Mouse (Mus musculus): ENCODE measurements around the gene Pnpla1.
"Not testable (repeated sequence)": the region's sequence is repeated elsewhere in the genome, so short reads cannot be mapped to it uniquely, and the experiment has no call there.

The Pnpla1 gene

DNA sequence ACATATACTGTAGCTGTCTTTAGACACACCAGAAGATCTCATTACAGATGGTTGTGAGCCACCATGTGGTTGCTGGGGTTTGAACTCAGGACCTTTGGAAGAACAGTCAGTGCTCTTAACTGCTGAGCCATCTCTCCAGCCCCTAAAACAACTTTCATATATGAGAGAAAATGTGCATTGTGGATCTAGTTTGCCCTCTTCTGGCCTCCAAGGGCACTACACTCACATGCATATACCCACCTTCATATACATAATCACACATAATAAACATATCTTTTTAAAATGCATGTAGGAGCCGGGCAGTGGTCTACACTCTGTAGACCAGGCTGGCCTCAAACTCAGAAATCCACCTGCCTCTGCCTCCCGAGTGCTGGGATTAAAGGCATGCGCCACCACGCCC lies 16.3 kb upstream of the Pnpla1 start:
- not testable (repeated sequence) for DNase-seq (ENCODE audit: low read depth, low spot score)

DNA sequence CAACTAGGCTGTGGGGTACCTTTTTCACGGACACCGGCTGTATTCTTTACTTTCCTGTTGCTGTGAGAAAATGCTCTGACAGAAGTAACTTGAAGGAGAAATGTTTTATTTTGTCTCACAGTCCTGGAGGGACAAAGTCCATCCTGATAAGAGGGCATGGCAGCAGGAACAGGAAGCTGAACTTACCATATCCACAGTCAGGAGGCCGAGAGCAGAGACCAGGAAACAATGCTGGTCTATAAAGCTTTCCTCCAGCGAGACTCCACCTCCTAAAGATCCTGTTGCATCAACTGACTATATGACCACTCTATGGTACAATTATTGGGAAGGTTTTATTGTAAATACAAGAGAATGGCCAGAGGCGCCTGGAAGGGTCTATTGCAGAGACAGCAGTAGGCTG lies 14.5 kb upstream of the Pnpla1 start:
- DNase-seq (ENCODE audit: low read depth, low spot score), result no peak

- DNase-seq (ENCODE audit: low read depth, low spot score), result no peak
Observed at GRCm38 (mm10) chr17:28846974-28847617, 11.1 kb upstream of the Pnpla1 start.

DNA sequence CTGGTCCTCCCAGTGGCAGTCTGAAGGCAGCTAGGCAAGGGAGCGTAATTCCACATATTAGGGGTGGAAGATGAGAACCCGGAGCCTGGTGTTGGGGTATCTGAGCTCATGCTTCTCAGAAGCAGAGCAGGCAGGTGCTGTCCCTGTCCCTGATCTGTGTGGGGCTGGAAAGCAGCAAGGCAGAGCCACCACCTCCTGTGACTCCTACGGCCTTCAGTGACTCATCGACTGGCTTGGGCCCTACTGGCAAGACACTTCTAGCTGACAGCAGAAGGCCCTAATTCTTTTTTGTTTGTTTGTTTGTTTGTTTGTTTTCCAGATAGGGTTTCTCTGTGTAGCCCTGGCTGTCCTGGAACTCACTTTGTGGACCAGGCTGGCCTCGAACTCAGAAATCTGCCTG lies 7.7 kb upstream of the Pnpla1 start:
- DNase-seq (ENCODE audit: low read depth, low spot score), result no peak

DNA sequence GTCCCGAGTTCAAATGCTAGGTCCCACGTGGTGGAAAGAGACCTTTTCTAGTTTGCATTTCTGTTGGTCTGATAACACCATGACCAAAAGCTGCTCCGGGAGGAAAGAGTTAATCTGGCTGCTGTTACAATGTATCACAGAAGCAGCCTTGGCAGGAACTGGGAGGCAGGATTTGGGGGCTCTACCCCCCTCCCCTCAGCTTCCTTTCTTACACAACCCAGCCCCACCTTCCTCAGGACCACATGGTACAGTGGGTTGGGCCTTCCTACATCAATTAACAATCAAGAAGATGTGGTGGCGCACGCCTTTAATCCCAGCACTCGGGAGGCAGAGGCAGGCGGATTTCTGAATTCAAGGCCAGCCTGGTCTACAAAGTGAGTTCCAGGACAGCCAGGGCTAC lies 3.8 kb upstream of the Pnpla1 start:
- no peak for DNase-seq (ENCODE audit: low read depth, low spot score)

DNA sequence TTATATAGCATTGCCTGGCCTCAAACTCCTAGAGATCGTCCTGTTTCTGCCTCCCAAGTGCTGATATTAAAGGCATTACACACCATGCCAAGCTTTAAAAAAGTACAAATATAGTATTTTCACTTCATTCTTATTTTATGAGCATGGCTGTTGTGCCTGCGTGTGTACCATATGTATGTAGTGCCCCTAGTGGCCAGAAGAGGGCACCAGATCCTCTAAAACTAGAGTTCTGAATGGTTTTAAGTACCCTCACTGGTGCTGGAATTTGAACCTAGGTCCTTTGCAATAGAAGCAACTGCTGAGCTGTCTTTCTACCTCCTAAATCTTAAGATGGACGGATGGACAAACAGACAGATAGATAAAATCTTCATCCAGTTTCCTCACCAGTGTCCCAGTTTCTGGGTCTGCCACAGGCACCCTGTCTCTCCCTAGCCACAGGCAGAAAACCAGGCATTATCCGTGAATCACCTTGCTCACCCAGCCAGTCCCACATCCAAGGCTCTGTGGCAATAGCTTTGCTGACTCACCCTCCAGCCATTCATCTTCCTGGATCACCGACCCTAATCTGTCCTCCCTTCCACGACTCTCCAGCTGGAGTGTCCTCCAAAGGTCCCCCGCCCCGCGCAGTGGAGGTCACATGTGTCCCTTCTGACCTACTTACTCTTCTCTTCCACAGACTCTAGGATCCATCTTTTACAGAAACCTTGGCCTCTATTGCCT lies 2.9 kb upstream of the Pnpla1 start:
- DNase-seq (ENCODE audit: low read depth, low spot score), result peak; percentile 83

GRCm38 (mm10) chr17:28856030-28856429 lies 2.2 kb upstream of the Pnpla1 start:
- DNase-seq (ENCODE audit: low read depth, low spot score), result no peak

- peak; percentile 37 for DNase-seq (ENCODE audit: low read depth, low spot score)
Observed at GRCm38 (mm10) chr17:28863926-28864325, 5.7 kb downstream of the Pnpla1 start.

DNA sequence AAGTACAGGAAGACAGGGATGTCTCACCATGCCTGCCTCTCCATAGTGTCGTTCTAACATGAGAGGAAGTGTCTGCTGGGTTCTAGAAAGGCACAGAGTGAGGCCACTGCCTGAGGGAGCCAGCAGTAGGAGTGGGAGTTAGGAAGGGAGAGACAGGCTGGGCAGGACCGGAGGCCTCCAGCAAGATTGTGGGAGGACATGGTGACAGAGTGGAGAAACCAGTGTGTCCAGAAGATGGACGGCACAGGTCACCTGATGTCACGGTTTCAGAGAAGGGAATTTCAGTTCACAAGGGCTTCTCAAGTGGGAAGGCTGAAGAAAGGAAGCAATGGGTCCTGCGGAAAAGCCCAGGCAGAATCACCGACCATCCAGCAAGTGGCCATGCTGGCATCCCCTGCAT lies 6.3 kb downstream of the Pnpla1 start:
- DNase-seq (ENCODE audit: low read depth, low spot score), result no peak

DNA sequence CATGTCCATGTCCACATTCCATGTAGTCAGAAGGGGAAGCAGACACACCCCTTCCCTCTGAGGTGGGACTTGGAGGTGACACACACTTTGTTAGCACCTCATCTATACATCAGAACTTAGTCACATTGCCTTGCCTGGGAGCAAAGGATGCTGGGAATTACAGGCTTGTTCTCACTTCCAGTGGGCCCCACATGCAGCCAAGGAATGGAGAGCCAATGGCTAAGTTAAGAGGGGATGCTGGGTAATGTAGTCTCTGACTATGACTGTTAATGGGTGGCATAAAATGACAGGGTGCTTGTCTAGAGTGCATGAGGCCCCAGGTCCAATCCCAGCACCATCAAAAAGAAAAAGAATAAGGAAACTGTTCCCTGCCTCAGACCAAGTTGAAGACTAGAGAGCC lies 8.7 kb downstream of the Pnpla1 start:
- peak; percentile 34 for DNase-seq (ENCODE audit: low read depth, low spot score)

DNA sequence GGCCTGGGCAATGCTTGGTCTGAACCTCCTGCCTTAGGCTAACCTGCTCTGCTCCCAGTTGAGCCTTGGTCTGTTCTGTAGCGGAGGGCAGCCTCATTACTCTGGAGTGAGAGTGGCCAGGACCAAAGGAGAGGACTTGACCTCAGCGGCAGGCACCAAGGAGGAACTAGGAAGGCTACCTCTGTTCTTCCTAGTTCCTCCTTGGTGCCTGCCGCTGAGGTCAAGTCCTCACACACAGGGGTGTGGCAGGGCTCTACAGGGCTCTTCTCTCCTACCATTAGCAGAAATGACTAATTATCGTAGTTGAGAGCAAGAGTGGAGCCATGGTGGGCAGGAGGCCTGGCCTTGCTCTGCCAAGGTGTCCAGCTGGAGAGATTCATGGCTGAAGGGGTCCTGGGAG lies 9.2 kb downstream of the Pnpla1 start:
- DNase-seq (ENCODE audit: low read depth, low spot score), result no peak

DNA sequence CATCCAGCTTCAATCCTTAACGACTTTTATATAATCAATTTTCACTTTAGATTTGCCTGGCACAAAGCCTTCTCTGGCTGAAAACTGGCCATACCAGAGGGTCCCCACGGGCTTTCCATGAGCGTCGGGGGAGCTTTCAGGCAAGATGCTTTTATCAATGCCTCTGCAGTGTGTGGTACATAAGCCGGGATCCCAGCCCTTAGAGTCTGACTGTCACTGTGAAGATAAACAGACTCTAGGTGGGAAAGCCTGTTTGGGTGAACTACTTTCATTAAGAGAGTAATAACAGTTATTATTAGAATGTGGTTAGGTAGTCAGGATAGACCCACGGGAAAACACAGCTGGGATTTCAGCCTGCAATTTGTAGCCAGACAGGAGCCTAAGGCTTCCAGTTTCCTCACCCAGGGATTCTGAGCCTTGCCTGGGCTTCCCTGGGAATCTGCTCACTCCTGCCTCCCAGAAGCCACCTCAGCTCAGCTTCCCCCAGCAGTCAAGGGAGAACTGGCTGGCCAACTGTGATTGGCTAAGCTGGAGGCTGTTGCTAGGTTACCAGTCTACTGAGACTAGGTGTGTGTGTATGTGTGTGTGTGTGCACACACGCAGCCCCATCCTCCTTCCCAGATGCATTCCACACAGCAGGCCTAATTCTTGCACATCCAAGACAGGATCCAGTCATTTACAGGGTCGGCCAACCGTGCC lies 11.3 kb downstream of the Pnpla1 start:
- DNase-seq (ENCODE audit: low read depth, low spot score), result peak; percentile 31

DNA sequence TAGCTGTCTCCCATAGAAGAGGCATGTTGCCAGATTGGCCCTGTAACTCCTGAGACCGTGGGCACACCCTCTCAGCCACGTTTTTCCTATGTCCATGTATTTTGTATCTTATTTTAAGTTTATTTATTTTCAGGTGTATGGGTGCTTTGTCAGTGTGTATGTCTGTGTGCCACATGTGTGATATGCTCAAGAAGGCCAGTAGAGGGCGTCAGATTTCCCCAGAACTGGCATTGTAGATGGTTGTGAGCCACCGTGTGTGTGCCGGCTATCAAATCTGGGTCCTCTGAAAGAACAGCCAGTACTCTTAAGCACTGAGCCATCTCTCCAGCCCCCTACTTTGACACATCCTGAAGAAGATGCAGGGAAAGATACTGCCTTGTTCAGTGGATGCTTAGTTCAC lies 12.2 kb downstream of the Pnpla1 start:
- DNase-seq (ENCODE audit: low read depth, low spot score), result peak; percentile 63

- no peak for DNase-seq (ENCODE audit: low read depth, low spot score)
Observed at GRCm38 (mm10) chr17:28871831-28872230, 13.6 kb downstream of the Pnpla1 start.

DNA sequence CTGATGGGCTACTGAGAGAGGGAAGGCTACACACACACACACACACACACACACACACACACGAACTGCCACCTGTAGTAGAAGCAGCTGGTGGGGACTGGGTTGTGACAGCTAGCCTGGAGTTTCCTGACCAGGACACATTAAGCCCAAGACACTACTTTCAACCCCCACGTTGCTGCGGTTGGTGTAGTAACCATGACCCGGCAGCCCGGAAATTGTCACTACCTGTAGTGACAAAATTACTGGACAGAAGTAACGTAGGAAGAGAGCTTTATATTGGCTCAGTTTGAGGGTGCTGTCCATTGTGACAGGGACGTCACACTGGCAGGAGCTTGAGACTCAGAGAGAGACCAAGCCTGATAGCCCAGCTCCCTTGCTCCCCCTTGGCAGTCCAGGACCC lies 14.1 kb downstream of the Pnpla1 start:
- DNase-seq (ENCODE audit: low read depth, low spot score), result no peak

DNA sequence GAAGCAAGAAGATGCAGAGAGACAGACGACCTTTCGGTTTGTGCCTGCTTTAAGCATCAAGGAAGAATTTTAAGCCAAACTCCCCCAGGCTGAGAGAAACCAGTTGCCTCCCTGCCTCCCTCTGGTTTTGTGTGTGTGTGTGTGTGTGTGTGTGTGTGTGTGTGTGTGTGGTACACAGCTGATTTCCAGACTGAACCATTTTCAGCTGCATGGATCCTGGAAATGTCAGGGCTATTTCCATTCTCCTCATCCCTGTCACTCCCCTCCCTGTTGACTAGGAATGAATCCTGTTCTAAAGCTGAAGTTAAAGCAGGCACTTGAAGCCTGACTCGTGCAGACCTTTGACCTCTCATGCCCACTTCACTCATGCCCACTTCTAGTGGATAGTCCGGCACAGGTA lies 16.0 kb downstream of the Pnpla1 start:
- no peak for DNase-seq (ENCODE audit: low read depth, low spot score)

GRCm38 (mm10) chr17:28874825-28875224 lies 16.6 kb downstream of the Pnpla1 start:
- no peak for DNase-seq (ENCODE audit: low read depth, low spot score)

- DNase-seq (ENCODE audit: low read depth, low spot score), result peak; percentile 35
Observed at GRCm38 (mm10) chr17:28875316-28875715, 17.1 kb downstream of the Pnpla1 start.

GRCm38 (mm10) chr17:28876331-28876730 lies 18.1 kb downstream of the Pnpla1 start:
- no peak for DNase-seq (ENCODE audit: low read depth, low spot score)

- peak; percentile 75 for DNase-seq (ENCODE audit: low read depth, low spot score)
Observed at GRCm38 (mm10) chr17:28876821-28877220, 18.6 kb downstream of the Pnpla1 start.

- DNase-seq (ENCODE audit: low read depth, low spot score), result peak; percentile 86
Observed at GRCm38 (mm10) chr17:28879931-28880391, 21.8 kb downstream of the Pnpla1 start.

DNA sequence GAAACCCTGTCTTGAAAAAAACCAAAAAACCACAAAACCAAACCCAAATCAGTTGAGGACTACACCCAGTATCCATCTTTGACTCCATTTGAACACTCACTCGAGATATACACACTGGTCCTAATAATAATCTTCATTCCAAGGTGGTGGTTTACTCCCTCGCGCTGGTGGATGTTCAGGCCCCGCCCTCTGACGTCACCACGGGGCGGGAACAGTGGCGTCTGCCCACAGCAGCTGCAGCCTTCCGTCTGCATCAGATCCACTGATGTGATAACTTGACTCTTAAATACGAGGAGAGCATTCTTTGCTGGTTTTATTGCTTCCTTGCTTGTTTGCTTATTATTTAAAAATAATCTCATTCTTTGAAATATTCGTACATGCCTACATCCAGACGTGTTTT lies 24.1 kb downstream of the Pnpla1 start:
- DNase-seq (ENCODE audit: low read depth, low spot score), result peak; percentile 75

GRCm38 (mm10) chr17:28882810-28883209 lies 24.6 kb downstream of the Pnpla1 start:
- no peak for DNase-seq (ENCODE audit: low read depth, low spot score)
